9 mouse cellular contexts compared by ENCODE assay signal in genomic region chr7:45798511-45798836, GRCm38 (mm10). TPM values are rescaled to one million over a fixed set of nuclear protein-coding genes. Genes with fewer than 3 reads are reported as not detected.
DNase-seq lines count a peak whose midpoint lies in the region; ATAC-seq and TF ChIP-seq lines count a peak whose summit lies in the region.
"Had no signal": no experiment of that assay in that cellular context is flagged by ENCODE, and none has a peak within 500 bp of the region (broad histone marks: within the 10 kb centered on the region; RNA-seq: fewer than 3 reads in every experiment).

No protein-coding gene starts in this region.

- peak overlapping the region; percentile 41 for H3K4me3 ChIP-seq in cerebellum, adult 2 months (replicated peaks; ENCODE audit: insufficient read depth, low read depth, low read length)
- H3K4me3 ChIP-seq in forebrain, embryonic 14.5 days (ENCODE audit: low read depth, low read length) = peak overlapping the region; percentile 22
- peak overlapping the region; percentile 36 for H3K4me3 ChIP-seq in midbrain, embryonic 13.5 days (replicated peaks)

- TF ChIP-seq CTCF in cerebellum, adult 2 months (IDR thresholded peaks at IDR 0.05; ENCODE audit: borderline replicate concordance, insufficient read depth, low read depth, low read length) = no peak

- DNase-seq in cerebellum, adult 2 months = peak in 1 of 2 experiments; percentile 41
- peak; percentile 75 for DNase-seq in CD4-positive, CD25-positive, alpha-beta regulatory T cell, adult 2 months (ENCODE audit: low read depth, low spot score)
- no peak for DNase-seq in forebrain, embryonic 14.5 days (ENCODE audit: low spot score)
- peak; percentile 53 to 83 for DNase-seq in kidney, postnatal 36 days
- no peak for DNase-seq in gastrocnemius, postnatal 4 days (ENCODE audit: low spot score in 2 of 2)
- no peak for DNase-seq in embryo, embryonic 9.5 days (ENCODE audit: extremely low spot score)

- no peaks in the 10 kb centered on the region for H3K27me3 ChIP-seq in cerebellum, adult 2 months (ENCODE audit: control insufficient read depth, insufficient read depth, low read length)
- H3K27me3 ChIP-seq in forebrain, embryonic 14.5 days (replicated peaks; ENCODE audit: control insufficient read depth, insufficient read depth, low read length) = 0 out of 2 replicates have a peak, but pooled peaks cover 4% of the 10 kb centered on the region
- peaks cover 49% of the 10 kb centered on the region for H3K27me3 ChIP-seq in midbrain, embryonic 13.5 days

- TF ChIP-seq POLR2A in cerebellum, adult 2 months (IDR thresholded peaks at IDR 0.05; ENCODE audit: borderline replicate concordance, insufficient read depth, low read length) = no peak

- H3K27ac ChIP-seq in cerebellum, adult 2 months (ENCODE audit: insufficient read depth, low read length) = no peak overlapping the region
- H3K27ac ChIP-seq in forebrain, embryonic 14.5 days (ENCODE audit: low read depth, low read length) = no peak overlapping the region
- no peak overlapping the region for H3K27ac ChIP-seq in midbrain, embryonic 13.5 days

- peaks cover 13% of the 10 kb centered on the region for H3K4me1 ChIP-seq in cerebellum, adult 2 months (ENCODE audit: control insufficient read depth, insufficient read depth, low read length)
- H3K4me1 ChIP-seq in forebrain, embryonic 14.5 days (ENCODE audit: control insufficient read depth, insufficient read depth, low read length) = peaks cover 9% of the 10 kb centered on the region
- H3K4me1 ChIP-seq in midbrain, embryonic 13.5 days (replicated peaks) = peaks cover 34% of the 10 kb centered on the region

- H3K9me3 ChIP-seq in forebrain, embryonic 14.5 days (replicated peaks; ENCODE audit: control insufficient read depth, low read length) = no peaks in the 10 kb centered on the region
- no peaks in the 10 kb centered on the region for H3K9me3 ChIP-seq in midbrain, embryonic 13.5 days

- ATAC-seq in cerebellum, adult (ENCODE audit: insufficient number of reproducible peaks, low FRiP score, low TSS enrichment) = no peak
- ATAC-seq in forebrain, embryonic 14.5 days = no peak
- ATAC-seq in midbrain, embryonic 13.5 days = no peak

- H3K9ac ChIP-seq in forebrain, embryonic 14.5 days (ENCODE audit: low read length) = peak overlapping the region; percentile 58
- H3K9ac ChIP-seq in midbrain, embryonic 13.5 days (replicated peaks) = peak overlapping the region; percentile 68

- peaks cover 81% of the 10 kb centered on the region for H3K36me3 ChIP-seq in forebrain, embryonic 14.5 days (ENCODE audit: control insufficient read depth, insufficient read depth, low read length)
- peaks cover 91% of the 10 kb centered on the region for H3K36me3 ChIP-seq in midbrain, embryonic 13.5 days

- WGBS in cerebellum, adult 2 months = 18% methylated on average over 19 of the region's 19 CpGs
- 5% methylated on average over 17 of the region's 19 CpGs for WGBS in forebrain, embryonic 14.5 days
- 1% methylated on average over 19 of the region's 19 CpGs for WGBS in midbrain, embryonic 13.5 days

- H3K4me2 ChIP-seq in forebrain, embryonic 14.5 days (ENCODE audit: low read length) = peak overlapping the region; percentile 57
- H3K4me2 ChIP-seq in midbrain, embryonic 13.5 days (replicated peaks) = peak overlapping the region; percentile 58

RNA-seq across cellular contexts. Expression of gene Sult2b1, which starts 14.0 kb away (rescaled TPM):
- polyA plus RNA-seq in cerebellum, adult 2 months (2012; rRNA removed) = 10.6 and 10.8 TPM in 2 replicates
- 4.0 and 5.4 TPM in 2 replicates for polyA plus RNA-seq in forebrain, embryonic 14.5 days (2014; fragmentation: Nextera tagmentation; extraction: Ambion mirVana)
- 5.5 and 5.6 TPM in 2 replicates for polyA plus RNA-seq in midbrain, embryonic 13.5 days (2015; fragmentation: Nextera tagmentation; extraction: Ambion mirVana)
- under 1 TPM in 1 of 2 experiments, not detected in 1; 0.60 TPM for total RNA-seq in gastrocnemius, postnatal 4 days (2021)

RNA-seq across cellular contexts. Expression of gene Lmtk3, which starts 14.9 kb away (rescaled TPM):
- 126 and 130 TPM in 2 replicates for polyA plus RNA-seq in cerebellum, adult 2 months (2012; rRNA removed)
- polyA plus RNA-seq in forebrain, embryonic 14.5 days (2014; fragmentation: Nextera tagmentation; extraction: Ambion mirVana) = 11.8 and 18.4 TPM in 2 replicates
- polyA plus RNA-seq in midbrain, embryonic 13.5 days (2015; fragmentation: Nextera tagmentation; extraction: Ambion mirVana) = 22.8 and 24.0 TPM in 2 replicates
- under 1 TPM; 0.54 to 0.65 TPM for total RNA-seq in gastrocnemius, postnatal 4 days (2021)

RNA-seq across cellular contexts. Expression of gene Cyth2, which starts 15.9 kb away (rescaled TPM):
- polyA plus RNA-seq in cerebellum, adult 2 months (2012; rRNA removed) = 112 and 116 TPM in 2 replicates
- polyA plus RNA-seq in forebrain, embryonic 14.5 days (2014; fragmentation: Nextera tagmentation; extraction: Ambion mirVana) = 286 TPM in 2 replicates
- 362 and 363 TPM in 2 replicates for polyA plus RNA-seq in midbrain, embryonic 13.5 days (2015; fragmentation: Nextera tagmentation; extraction: Ambion mirVana)
- total RNA-seq in gastrocnemius, postnatal 4 days (2021) = 10 to 100 TPM; 56.1 to 61.5 TPM

RNA-seq across cellular contexts. Expression of gene Kcnj14, which starts 26.1 kb away (rescaled TPM):
- polyA plus RNA-seq in cerebellum, adult 2 months (2012; rRNA removed) = 6.0 and 7.3 TPM in 2 replicates
- 0.41 and 0.78 TPM in 2 replicates for polyA plus RNA-seq in forebrain, embryonic 14.5 days (2014; fragmentation: Nextera tagmentation; extraction: Ambion mirVana)
- 0.62 and 0.73 TPM in 2 replicates for polyA plus RNA-seq in midbrain, embryonic 13.5 days (2015; fragmentation: Nextera tagmentation; extraction: Ambion mirVana)
- under 1 TPM; 0.39 TPM for total RNA-seq in gastrocnemius, postnatal 4 days (2021)
- total RNA-seq: hematopoietic stem cell, adult 5-6 weeks had no signal

RNA-seq across cellular contexts. Expression of gene Grwd1, which starts 32.3 kb away (rescaled TPM):
- polyA plus RNA-seq in cerebellum, adult 2 months (2012; rRNA removed) = 14.9 and 15.5 TPM in 2 replicates
- polyA plus RNA-seq in forebrain, embryonic 14.5 days (2014; fragmentation: Nextera tagmentation; extraction: Ambion mirVana) = 45.2 and 46.7 TPM in 2 replicates
- polyA plus RNA-seq in midbrain, embryonic 13.5 days (2015; fragmentation: Nextera tagmentation; extraction: Ambion mirVana) = 39.9 and 41.7 TPM in 2 replicates
- total RNA-seq in gastrocnemius, postnatal 4 days (2021) = 10 to 100 TPM; 17.4 to 18.0 TPM

Comparison
In these comparisons a context has a peak if more than half of its experiments do, and no peak if none do; other contexts are left out.
1. DNase-seq: peak in CD4-positive, CD25-positive, alpha-beta regulatory T cell, adult 2 months (single experiment) and kidney, postnatal 36 days (2 of 2); none in forebrain, embryonic 14.5 days (single experiment), gastrocnemius, postnatal 4 days (0 of 2) and embryo, embryonic 9.5 days (single experiment).
2. Peak in every context shown above with its lines, with median percentiles within 50 percentile points of each other: H3K4me3 ChIP-seq.